Mouse (Mus musculus): Measurements from ENCODE around the gene Tle2.

DNA sequence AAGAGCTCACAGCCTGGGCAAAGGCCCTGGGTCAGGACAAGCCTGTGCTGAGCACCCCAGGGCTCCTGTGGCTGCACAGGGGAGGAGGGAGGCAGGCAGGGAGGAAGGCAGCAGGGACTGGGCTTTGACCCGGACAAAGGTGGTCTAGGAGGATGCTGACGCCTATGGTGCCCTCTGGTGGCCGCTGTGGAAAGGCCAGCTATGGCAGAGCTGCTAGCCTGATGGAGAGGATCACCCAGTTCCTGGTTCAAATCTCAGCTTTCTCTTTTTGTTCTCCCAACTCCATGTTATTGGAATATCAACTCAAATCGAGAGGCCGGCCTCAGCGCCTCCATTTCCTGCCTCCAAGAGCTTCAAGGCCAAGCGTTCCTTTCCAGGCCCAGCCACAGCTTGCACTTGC lies 24.1 kb upstream of the Tle2 start:
- TF ChIP-seq TAL1 (conservative IDR thresholded peaks at IDR 0.05; ENCODE audit: low read depth, low read length), result no peak
- no peak for TF ChIP-seq GATA1 (IDR thresholded peaks at IDR 0.05; ENCODE audit: borderline replicate concordance, low read length)
- TF ChIP-seq CTCF (IDR thresholded peaks at IDR 0.05; ENCODE audit: low read depth, low read length), result peak; percentile 90
- no peak for TF ChIP-seq GATA2 (IDR thresholded peaks at IDR 0.05; ENCODE audit: borderline replicate concordance, low read depth, low read length)
- TF ChIP-seq POLR2AphosphoS5 (IDR thresholded peaks at IDR 0.05; ENCODE audit: insufficient replicate concordance, low read depth, low read length), result no peak

Data from G1E (cell line).